Mouse (Mus musculus) neural tube, embryonic 15.5 days (tissue): Measurements from ENCODE around the gene Fam207a. TPM values are rescaled to one million over a fixed set of nuclear protein-coding genes. Genes with fewer than 3 reads are reported as not detected.

ENCODE experiments used
- ATAC-seq: fragments of 200-750 bp; cut with Nextera tagmentation; 2 replicates; pipeline ENCODE4 v1.8.0; 2017; ENCODE audit warnings: mild to moderate bottlenecking, moderate TSS enrichment, moderate library complexity; ENCODE audit not compliant: low FRiP score
- H3K27ac ChIP-seq: fragments of 300-500 bp; sonication (generic); replicated peaks from 2 replicates; pipeline ENCODE4 v1.5.1; 2015; ENCODE audit warnings: mild to moderate bottlenecking, inconsistent platforms
- H3K27me3 ChIP-seq: fragments of 300-500 bp; sonication (generic); replicated peaks from 2 replicates; pipeline ENCODE4 v1.6.1; 2015; ENCODE audit warnings: inconsistent platforms
- H3K36me3 ChIP-seq: fragments of 300-500 bp; sonication (generic); 2 replicates; pipeline ENCODE4 v1.6.1; 2015; ENCODE audit warnings: inconsistent platforms
- H3K4me1 ChIP-seq: fragments of 300-500 bp; sonication (generic); 2 replicates; pipeline ENCODE4 v1.6.1; 2015; ENCODE audit warnings: inconsistent platforms
- H3K4me2 ChIP-seq: fragments of 300-500 bp; sonication (generic); 2 replicates; pipeline ENCODE4 v1.6.1; 2015; ENCODE audit warnings: inconsistent platforms, mild to moderate bottlenecking, moderate library complexity
- H3K4me3 ChIP-seq: fragments of 300-500 bp; sonication (generic); replicated peaks from 2 replicates; pipeline ENCODE4 v1.5.1; 2015; ENCODE audit warnings: mild to moderate bottlenecking, inconsistent platforms
- H3K9ac ChIP-seq: fragments of 300-500 bp; sonication (generic); replicated peaks from 2 replicates; pipeline ENCODE4 v1.6.1; 2015; ENCODE audit warnings: mild to moderate bottlenecking, inconsistent platforms
- H3K9me3 ChIP-seq: fragments of 300-500 bp; sonication (generic); replicated peaks from 2 replicates; pipeline ENCODE4 v1.6.1; 2016; ENCODE audit warnings: inconsistent platforms
- WGBS: fragments of 180-500 bp; shearing (Covaris S2); methylation state at CpG from one replicate; pipeline ENCODE4 v1.1.7; 2015; ENCODE audit warnings: mixed read lengths; 5-methylcytosine and 5-hydroxymethylcytosine counted together
- polyA plus RNA-seq: library from polyadenylated mRNA; unstranded; fragments of >200 nt; fragmentation: Nextera tagmentation; extraction: Ambion mirVana; gene quantifications from 2 replicates; pipeline ENCODE4 v1.2.1, GENCODE M21; 2015

Fam207a gene
- polyA plus RNA-seq, 1 experiment from 2014 or later = 42.6 TPM

- no peak for ATAC-seq
- Histone ChIP-seq H3K27ac (no peak overlapping the region), H3K9me3 (no peaks in the 10 kb centered on the region), H3K9ac (no peak overlapping the region), H3K27me3 (no peaks in the 10 kb centered on the region), H3K4me3 (no peak overlapping the region), H3K36me3 (no peaks in the 10 kb centered on the region), H3K4me2 (no peak overlapping the region), H3K4me1 (peaks cover 5% of the 10 kb centered on the region)
- WGBS = 33% methylated on average over 2 of the region's 2 CpGs
These were observed 67.8 kb downstream of the Fam207a start for GRCm38 (mm10) chr10:77447755-77448154.

- no peak for ATAC-seq
- no peak overlapping the region for H3K9ac ChIP-seq
- no peaks in the 10 kb centered on the region for H3K4me1 ChIP-seq
- no peaks in the 10 kb centered on the region for H3K9me3 ChIP-seq
- H3K36me3 ChIP-seq = no peaks in the 10 kb centered on the region
- no peak overlapping the region for H3K4me2 ChIP-seq
- 85% methylated on average over 4 of the region's 4 CpGs for WGBS
- no peak overlapping the region for H3K4me3 ChIP-seq
- no peaks in the 10 kb centered on the region for H3K27me3 ChIP-seq
- H3K27ac ChIP-seq = no peak overlapping the region
These were observed 73.3 kb downstream of the Fam207a start for GRCm38 (mm10) chr10:77442250-77442649.

- no peak for ATAC-seq
- no peak overlapping the region for H3K4me3 ChIP-seq
- no peaks in the 10 kb centered on the region for H3K36me3 ChIP-seq
- H3K4me1 ChIP-seq = no peaks in the 10 kb centered on the region
- H3K4me2 ChIP-seq = no peak overlapping the region
- H3K27me3 ChIP-seq = no peaks in the 10 kb centered on the region
- H3K9me3 ChIP-seq = no peaks in the 10 kb centered on the region
- H3K27ac ChIP-seq = no peak overlapping the region
- H3K9ac ChIP-seq = no peak overlapping the region
- WGBS = 88% methylated on average over 3 of the region's 3 CpGs
These were observed 73.8 kb downstream of the Fam207a start for GRCm38 (mm10) chr10:77441812-77442211.

- Histone ChIP-seq H3K27me3 (no peaks in the 10 kb centered on the region), H3K4me1 (no peaks in the 10 kb centered on the region), H3K4me3 (no peak overlapping the region), H3K4me2 (no peak overlapping the region), H3K27ac (no peak overlapping the region), H3K36me3 (no peaks in the 10 kb centered on the region), H3K9me3 (no peaks in the 10 kb centered on the region), H3K9ac (no peak overlapping the region)
- no peak for ATAC-seq
- WGBS = 62% methylated on average over 19 of the region's 19 CpGs
These were observed 74.5 kb downstream of the Fam207a start for GRCm38 (mm10) chr10:77440841-77441755.

- H3K36me3 ChIP-seq = no peaks in the 10 kb centered on the region
- H3K9ac ChIP-seq = no peak overlapping the region
- H3K4me3 ChIP-seq = no peak overlapping the region
- no peaks in the 10 kb centered on the region for H3K9me3 ChIP-seq
- ATAC-seq = no peak
- no peak overlapping the region for H3K27ac ChIP-seq
- no peaks in the 10 kb centered on the region for H3K4me1 ChIP-seq
- H3K27me3 ChIP-seq = no peaks in the 10 kb centered on the region
- H3K4me2 ChIP-seq = no peak overlapping the region
- WGBS = 61% methylated on average over 6 of the region's 6 CpGs
These were observed 75.3 kb downstream of the Fam207a start for GRCm38 (mm10) chr10:77440286-77440685.

GRCm38 (mm10) chr10:77439026-77439425, 76.6 kb downstream of the Fam207a start:
- ATAC-seq = no peak
- Histone ChIP-seq H3K36me3 (no peaks in the 10 kb centered on the region), H3K27ac (no peak overlapping the region), H3K27me3 (no peaks in the 10 kb centered on the region), H3K9me3 (no peaks in the 10 kb centered on the region), H3K4me1 (peaks cover 9% of the 10 kb centered on the region; the same call in 1 of the 2 replicates), H3K4me2 (no peak overlapping the region), H3K9ac (no peak overlapping the region), H3K4me3 (no peak overlapping the region)
- 37% methylated on average over 3 of the region's 3 CpGs for WGBS

- 63% methylated on average over 1 of the region's 1 CpGs for WGBS
- H3K9ac ChIP-seq = no peak overlapping the region
- H3K27ac ChIP-seq = no peak overlapping the region
- H3K36me3 ChIP-seq = no peaks in the 10 kb centered on the region
- H3K4me1 ChIP-seq = peaks cover 9% of the 10 kb centered on the region; the same call in 1 of the 2 replicates
- H3K4me3 ChIP-seq = no peak overlapping the region
- H3K4me2 ChIP-seq = no peak overlapping the region
- ATAC-seq = no peak
- H3K27me3 ChIP-seq = no peaks in the 10 kb centered on the region
- no peaks in the 10 kb centered on the region for H3K9me3 ChIP-seq
These were observed 77.6 kb downstream of the Fam207a start for GRCm38 (mm10) chr10:77438021-77438420.

Other genes with a start within 250 kb of the Fam207a start
- 17.9 and 19.8 TPM in 2 replicates for gene Adarb1, start 97.5 kb downstream of the Fam207a start, polyA plus RNA-seq
- gene Itgb2, start 14.5 kb upstream of the Fam207a start, polyA plus RNA-seq = 1.0 and 4.8 TPM in 2 replicates
- gene Pttg1ip, start 65.9 kb upstream of the Fam207a start, polyA plus RNA-seq = 73.9 and 91.7 TPM in 2 replicates
- gene Sumo3, start 90.3 kb upstream of the Fam207a start, polyA plus RNA-seq = 275 and 286 TPM in 2 replicates
- gene Gm49325, start 90.4 kb upstream of the Fam207a start, polyA plus RNA-seq = 1.4 and 2.4 TPM in 2 replicates
- gene Ube2g2, start 106.5 kb upstream of the Fam207a start, polyA plus RNA-seq = 77.1 and 79.6 TPM in 2 replicates
- 1.6 and 1.9 TPM in 2 replicates for gene Tspear, start 170.8 kb upstream of the Fam207a start, polyA plus RNA-seq
- not detected in 2 replicates for gene Gm19402, start 175.0 kb upstream of the Fam207a start, polyA plus RNA-seq
- not detected in 2 replicates for gene Gm9508, start 181.4 kb upstream of the Fam207a start, polyA plus RNA-seq
- not detected in 2 replicates for gene Gm10272, start 190.8 kb upstream of the Fam207a start, polyA plus RNA-seq
- not detected in 2 replicates for gene Gm10024, start 195.7 kb upstream of the Fam207a start, polyA plus RNA-seq
- not detected in 2 replicates for gene Gm10142, start 200.0 kb upstream of the Fam207a start, polyA plus RNA-seq
- gene Krtap12-1, start 204.8 kb upstream of the Fam207a start, polyA plus RNA-seq = not detected in 2 replicates
- gene Gm10100, start 210.7 kb upstream of the Fam207a start, polyA plus RNA-seq = not detected in 2 replicates
- gene Gm18596, start 226.9 kb upstream of the Fam207a start, polyA plus RNA-seq = not detected in 2 replicates
- not detected in 2 replicates for gene Gm9736, start 235.6 kb upstream of the Fam207a start, polyA plus RNA-seq
- not detected in 2 replicates for gene Gm3233, start 243.9 kb upstream of the Fam207a start, polyA plus RNA-seq